Comparison of ENCODE assay signal across 9 mouse cellular contexts in the genomic region with DNA sequence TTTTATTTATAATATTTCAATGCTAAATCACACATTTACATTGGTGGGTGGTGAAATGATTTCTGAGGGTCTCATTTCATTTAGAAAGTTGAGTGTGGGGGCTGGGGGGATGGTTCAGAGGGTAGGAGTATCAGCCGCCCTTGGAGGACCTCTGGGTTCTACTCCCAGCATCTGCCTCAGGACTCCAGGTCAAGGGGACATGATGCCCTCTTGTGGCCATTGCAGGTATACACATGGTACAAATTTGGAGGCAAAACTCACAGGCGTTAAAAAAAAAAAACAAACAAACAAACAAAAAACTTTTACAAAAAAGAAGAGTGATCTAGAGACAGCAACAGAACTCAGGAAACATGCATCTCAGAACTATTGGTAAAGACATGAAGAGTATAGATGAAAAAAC.
A peak's percentile ranks its signal among the peaks of the same experiment; 100 is the strongest.
DNase-seq lines count a peak whose midpoint lies in the region; ATAC-seq lines count a peak whose summit lies in the region.
"Had no signal": no experiment of that assay in that cellular context is flagged by ENCODE, and none has a peak within 500 bp of the region (broad histone marks: within the 10 kb centered on the region; RNA-seq: fewer than 3 reads in every experiment).

No protein-coding gene starts in this region.

- no peak for ATAC-seq in midbrain, embryonic 14.5 days (ENCODE audit: low FRiP score, low TSS enrichment)
- ATAC-seq in megakaryocyte, adult 5-6 weeks (ENCODE audit: poor library complexity, severe bottlenecking): no peak

- no peak overlapping the region for H3K27ac ChIP-seq in heart, embryonic 10.5 days
- H3K27ac ChIP-seq in midbrain, embryonic 14.5 days (replicated peaks; ENCODE audit: low read depth, low read length): no peak overlapping the region
- H3K27ac ChIP-seq: limb, embryonic 13.5 days had no signal

- no peaks in the 10 kb centered on the region for H3K4me1 ChIP-seq in heart, embryonic 10.5 days
- no peaks in the 10 kb centered on the region for H3K4me1 ChIP-seq in midbrain, embryonic 14.5 days (ENCODE audit: control insufficient read depth, insufficient read depth, low read length)
- H3K4me1 ChIP-seq: limb, embryonic 13.5 days had no signal

- WGBS in heart, embryonic 10.5 days: 23% methylated on average over 2 of the region's 2 CpGs
- 29% methylated on average over 2 of the region's 2 CpGs for WGBS in midbrain, embryonic 14.5 days

- H3K4me3 ChIP-seq in heart, embryonic 10.5 days: no peak overlapping the region
- H3K4me3 ChIP-seq in midbrain, embryonic 14.5 days (replicated peaks; ENCODE audit: low read depth, low read length): no peak overlapping the region
- H3K4me3 ChIP-seq: limb, embryonic 13.5 days had no signal

- no peaks in the 10 kb centered on the region for H3K9me3 ChIP-seq in heart, embryonic 10.5 days
- H3K9me3 ChIP-seq in midbrain, embryonic 14.5 days (ENCODE audit: control insufficient read depth, low read length): no peaks in the 10 kb centered on the region
- H3K9me3 ChIP-seq: limb, embryonic 13.5 days had no signal

- peak; percentile 12 for DNase-seq in heart, adult 8-10 months (ENCODE audit: low spot score)
- no peak for DNase-seq in heart, embryonic 10.5 days (ENCODE audit: low spot score)
- peak; percentile 35 for DNase-seq in 416B (ENCODE audit: low read depth)
- DNase-seq in adipocyte (ENCODE audit: low spot score): peak; percentile 65
- peak; percentile 73 for DNase-seq in embryo, embryonic 10 days (ENCODE audit: low spot score)
- peak; percentile 42 for DNase-seq in layer of hippocampus, adult 11-12 months (ENCODE audit: low spot score)
- peak; percentile 77 for DNase-seq in midbrain, embryonic 14.5 days

- no peaks in the 10 kb centered on the region for H3K36me3 ChIP-seq in heart, embryonic 10.5 days
- H3K36me3 ChIP-seq in midbrain, embryonic 14.5 days (ENCODE audit: control insufficient read depth, insufficient read depth, low read length): no peaks in the 10 kb centered on the region
- H3K36me3 ChIP-seq: limb, embryonic 13.5 days had no signal

- H3K9ac ChIP-seq in midbrain, embryonic 14.5 days (replicated peaks; ENCODE audit: low read length): no peak overlapping the region
- H3K9ac ChIP-seq: limb, embryonic 13.5 days had no signal

- no peak overlapping the region for H3K4me2 ChIP-seq in midbrain, embryonic 14.5 days (ENCODE audit: low read length)
- H3K4me2 ChIP-seq: limb, embryonic 13.5 days had no signal

- H3K27me3 ChIP-seq in heart, embryonic 10.5 days (ENCODE audit: insufficient read depth, poor library complexity, severe bottlenecking): no peaks in the 10 kb centered on the region
- H3K27me3 ChIP-seq in midbrain, embryonic 14.5 days (ENCODE audit: control insufficient read depth, insufficient read depth, low read length): no peaks in the 10 kb centered on the region
- H3K27me3 ChIP-seq: limb, embryonic 13.5 days had no signal
